Mouse (Mus musculus): ENCODE results near the gene Hyal2. TPM values are rescaled to one million over a fixed set of nuclear protein-coding genes. Genes with fewer than 3 reads are reported as not detected.
A peak's percentile ranks its signal among the peaks of the same experiment; 100 is the strongest.

Gene Hyal2
- polyA plus RNA-seq, 1 experiment, result 6.8 TPM

DNA sequence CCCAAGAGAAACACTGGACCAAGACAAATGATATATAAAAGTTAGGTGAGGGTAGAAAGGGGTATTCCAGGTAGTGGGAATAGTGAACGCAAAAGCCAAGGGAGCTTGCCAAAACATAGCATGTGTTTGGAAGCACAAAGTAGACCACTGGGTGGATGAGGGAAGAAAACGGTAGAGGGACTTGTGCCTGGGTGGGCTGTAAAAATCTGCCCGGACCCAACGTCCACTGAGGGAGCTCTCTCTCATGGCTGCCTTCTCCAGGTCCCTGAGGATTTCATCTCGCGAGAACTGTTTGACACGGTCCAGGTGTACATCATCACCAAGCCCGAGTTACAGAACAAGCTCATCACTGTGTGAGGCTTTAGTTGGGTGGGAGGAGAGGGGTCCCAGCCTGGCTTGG, 25.0 kb upstream of the Hyal2 start:
- peaks cover 3% of the 10 kb centered on the region; the same call in 1 of the 2 replicates for H3K4me1 ChIP-seq (ENCODE audit: control insufficient read depth, insufficient read depth, low read length)
- no peak overlapping the region for H3K27ac ChIP-seq (ENCODE audit: control insufficient read depth, insufficient read depth, low read depth, low read length, poor library complexity)
- 64% methylated on average over 8 of the region's 8 CpGs for WGBS
- no peak overlapping the region for H3K4me3 ChIP-seq (replicated peaks; ENCODE audit: control insufficient read depth, low read depth, low read length)
- TF ChIP-seq POLR2A (IDR thresholded peaks at IDR 0.05; ENCODE audit: borderline replicate concordance, control insufficient read depth, low read depth, low read length) (no peak), CTCF (IDR thresholded peaks at IDR 0.05; ENCODE audit: control insufficient read depth, insufficient read depth, low read length) (no peak)

DNA sequence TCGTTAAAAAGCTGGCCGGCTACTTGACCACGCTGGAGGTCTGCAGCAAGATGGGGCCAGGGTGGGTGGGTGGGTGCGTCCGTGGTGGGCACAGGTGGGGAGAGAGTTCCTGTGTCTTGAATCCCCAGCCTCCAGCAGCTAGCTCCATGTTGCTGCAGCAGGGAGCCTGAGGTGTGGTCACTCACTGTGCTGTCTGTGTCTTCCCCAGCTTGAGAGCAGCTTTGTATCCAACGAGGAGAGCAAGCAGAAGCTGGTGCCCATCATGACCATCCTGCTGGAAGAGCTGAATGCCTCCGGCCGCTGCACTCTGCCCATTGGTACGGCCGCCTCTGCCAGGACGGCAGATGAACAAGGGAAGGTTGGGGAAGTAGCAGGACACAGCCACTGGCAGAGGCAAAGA, 24.4 kb upstream of the Hyal2 start:
- Histone ChIP-seq H3K4me3 (replicated peaks; ENCODE audit: control insufficient read depth, low read depth, low read length) (no peak overlapping the region), H3K27ac (ENCODE audit: control insufficient read depth, insufficient read depth, low read depth, low read length, poor library complexity) (no peak overlapping the region), H3K4me1 (ENCODE audit: control insufficient read depth, insufficient read depth, low read length) (peaks cover 3% of the 10 kb centered on the region; the same call in 1 of the 2 replicates)
- WGBS, result 88% methylated on average over 11 of the region's 11 CpGs
- no peak for TF ChIP-seq POLR2A (IDR thresholded peaks at IDR 0.05; ENCODE audit: borderline replicate concordance, control insufficient read depth, low read depth, low read length)
- no peak for TF ChIP-seq CTCF (IDR thresholded peaks at IDR 0.05; ENCODE audit: control insufficient read depth, insufficient read depth, low read length)

DNA sequence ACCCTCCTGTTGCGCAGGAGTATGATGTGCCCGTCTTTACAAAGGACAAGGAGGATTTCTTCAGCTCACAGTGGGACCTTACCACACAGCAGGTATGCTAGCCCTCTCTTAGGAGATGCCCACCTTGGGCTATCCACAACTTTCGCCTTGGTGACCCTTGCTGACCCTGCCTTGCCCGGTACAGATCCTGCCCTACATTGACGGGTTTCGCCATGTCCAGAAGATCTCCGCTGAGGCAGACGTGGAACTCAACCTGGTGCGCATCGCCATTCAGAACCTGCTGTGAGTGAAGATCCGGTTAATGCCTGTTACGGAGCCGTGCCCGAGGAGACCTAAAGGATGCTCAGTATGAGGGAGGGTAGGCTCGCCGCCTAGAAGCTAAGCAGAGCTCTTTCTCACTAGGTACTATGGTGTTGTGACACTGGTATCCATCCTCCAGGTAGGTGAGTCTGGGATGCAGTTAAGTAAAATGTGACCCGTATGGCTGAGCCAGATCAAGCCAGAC, 23.5 kb upstream of the Hyal2 start:
- WGBS, result 96% methylated on average over 17 of the region's 17 CpGs
- Histone ChIP-seq H3K4me1 (ENCODE audit: control insufficient read depth, insufficient read depth, low read length) (peaks cover 3% of the 10 kb centered on the region; the same call in 1 of the 2 replicates), H3K27ac (ENCODE audit: control insufficient read depth, insufficient read depth, low read depth, low read length, poor library complexity) (no peak overlapping the region), H3K4me3 (replicated peaks; ENCODE audit: control insufficient read depth, low read depth, low read length) (no peak overlapping the region)
- TF ChIP-seq POLR2A (IDR thresholded peaks at IDR 0.05; ENCODE audit: borderline replicate concordance, control insufficient read depth, low read depth, low read length), result no peak
- TF ChIP-seq CTCF (IDR thresholded peaks at IDR 0.05; ENCODE audit: control insufficient read depth, insufficient read depth, low read length), result no peak

DNA sequence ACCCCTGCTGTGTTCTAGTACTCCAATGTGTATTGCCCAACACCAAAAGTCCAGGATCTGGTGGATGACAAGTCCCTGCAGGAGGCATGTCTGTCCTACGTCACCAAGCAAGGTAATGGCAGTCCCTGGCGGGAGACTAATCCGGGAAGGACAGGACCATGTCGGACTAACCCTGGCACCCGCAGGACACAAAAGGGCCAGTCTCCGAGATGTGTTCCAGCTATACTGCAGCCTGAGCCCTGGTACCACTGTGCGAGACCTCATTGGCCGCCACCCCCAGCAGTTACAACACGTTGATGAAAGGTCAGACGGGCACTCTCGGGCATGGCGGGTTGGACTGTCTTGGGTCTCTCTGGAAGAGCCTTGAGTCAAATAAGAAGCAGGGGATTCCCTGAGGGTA, 23.0 kb upstream of the Hyal2 start:
- Histone ChIP-seq H3K4me3 (replicated peaks; ENCODE audit: control insufficient read depth, low read depth, low read length) (no peak overlapping the region), H3K27ac (ENCODE audit: control insufficient read depth, insufficient read depth, low read depth, low read length, poor library complexity) (no peak overlapping the region), H3K4me1 (ENCODE audit: control insufficient read depth, insufficient read depth, low read length) (peaks cover 3% of the 10 kb centered on the region; the same call in 1 of the 2 replicates)
- TF ChIP-seq POLR2A (IDR thresholded peaks at IDR 0.05; ENCODE audit: borderline replicate concordance, control insufficient read depth, low read depth, low read length) (no peak), CTCF (IDR thresholded peaks at IDR 0.05; ENCODE audit: control insufficient read depth, insufficient read depth, low read length) (no peak)
- WGBS, result 91% methylated on average over 12 of the region's 12 CpGs

DNA sequence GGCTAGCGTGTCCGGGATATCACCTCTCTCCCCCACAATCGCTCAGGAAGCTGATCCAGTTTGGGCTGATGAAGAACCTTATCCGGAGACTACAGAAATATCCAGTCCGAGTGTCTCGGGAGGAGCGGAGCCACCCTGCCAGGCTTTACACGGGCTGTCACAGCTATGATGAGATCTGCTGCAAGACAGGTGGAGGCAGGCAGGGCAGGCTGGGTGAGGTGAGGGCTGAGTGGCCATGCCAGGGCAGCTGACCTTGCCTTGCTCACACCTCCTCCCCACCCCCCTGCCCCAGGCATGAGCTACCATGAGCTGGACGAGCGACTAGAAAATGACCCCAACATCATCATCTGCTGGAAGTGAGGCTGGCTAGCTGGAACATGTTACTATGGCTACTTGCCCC, 22.5 kb upstream of the Hyal2 start:
- TF ChIP-seq CTCF (IDR thresholded peaks at IDR 0.05; ENCODE audit: control insufficient read depth, insufficient read depth, low read length) (0 out of 2 replicates have a peak, but pooled peaks have one; percentile 9), POLR2A (IDR thresholded peaks at IDR 0.05; ENCODE audit: borderline replicate concordance, control insufficient read depth, low read depth, low read length) (no peak)
- 83% methylated on average over 10 of the region's 10 CpGs for WGBS
- H3K27ac ChIP-seq (ENCODE audit: control insufficient read depth, insufficient read depth, low read depth, low read length, poor library complexity), result no peak overlapping the region
- H3K4me3 ChIP-seq (replicated peaks; ENCODE audit: control insufficient read depth, low read depth, low read length), result no peak overlapping the region
- H3K4me1 ChIP-seq (ENCODE audit: control insufficient read depth, insufficient read depth, low read length), result peaks cover 3% of the 10 kb centered on the region; the same call in 1 of the 2 replicates

DNA sequence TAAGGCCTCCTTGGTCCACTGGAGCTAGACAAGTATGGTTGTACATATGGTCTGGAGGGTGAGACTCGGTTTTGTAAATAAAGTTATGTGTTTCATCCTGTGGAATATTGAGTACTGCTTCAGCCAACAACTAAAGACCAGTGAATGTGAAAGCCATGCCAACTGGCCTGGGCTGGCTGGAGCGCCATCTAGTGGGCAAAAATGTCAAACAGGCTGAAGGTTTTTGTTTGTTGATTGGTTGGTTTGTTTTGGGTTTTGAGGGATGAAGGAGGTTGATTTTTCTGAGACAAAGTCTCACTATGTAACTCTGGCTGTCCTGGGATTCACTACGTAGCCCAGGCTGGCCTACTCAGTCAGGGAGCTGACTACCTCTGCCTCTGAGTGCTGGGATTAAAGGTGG, 22.1 kb upstream of the Hyal2 start:
- 19% methylated on average over 3 of the region's 3 CpGs for WGBS
- H3K27ac ChIP-seq (ENCODE audit: control insufficient read depth, insufficient read depth, low read depth, low read length, poor library complexity), result no peak overlapping the region
- H3K4me1 ChIP-seq (ENCODE audit: control insufficient read depth, insufficient read depth, low read length), result peaks cover 4% of the 10 kb centered on the region; the same call in 1 of the 2 replicates
- peak; percentile 92 for TF ChIP-seq CTCF (IDR thresholded peaks at IDR 0.05; ENCODE audit: control insufficient read depth, insufficient read depth, low read length)
- no peak for TF ChIP-seq POLR2A (IDR thresholded peaks at IDR 0.05; ENCODE audit: borderline replicate concordance, control insufficient read depth, low read depth, low read length)
- H3K4me3 ChIP-seq (replicated peaks; ENCODE audit: control insufficient read depth, low read depth, low read length), result no peak overlapping the region

DNA sequence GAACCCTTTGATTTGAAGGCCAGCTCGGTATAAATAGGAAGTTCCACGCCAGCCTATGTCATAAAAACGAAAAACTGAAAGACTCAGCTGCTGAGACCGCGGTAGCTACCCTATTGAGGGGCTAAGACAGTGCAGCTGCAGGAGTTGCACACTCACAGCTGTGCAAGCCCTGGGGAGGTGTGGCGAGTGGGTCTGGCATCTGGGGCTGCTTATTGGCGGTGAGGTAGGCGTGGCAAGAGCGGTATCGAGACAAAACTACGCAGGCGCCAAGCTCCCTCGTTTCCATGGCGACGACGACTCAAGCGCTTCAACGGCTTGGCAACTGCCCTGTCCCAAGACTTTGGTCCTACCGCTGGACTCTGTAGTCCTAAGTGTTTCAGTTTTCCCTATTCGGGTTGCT, 20.7 kb upstream of the Hyal2 start, which contains the start of gene Zmynd10:
Zmynd10 (plus strand) TSS at position 273 of the 400 bp plus-strand sequence.
- TF ChIP-seq CTCF (IDR thresholded peaks at IDR 0.05; ENCODE audit: control insufficient read depth, insufficient read depth, low read length) (no peak), POLR2A (IDR thresholded peaks at IDR 0.05; ENCODE audit: borderline replicate concordance, control insufficient read depth, low read depth, low read length) (no peak)
- Histone ChIP-seq H3K4me1 (ENCODE audit: control insufficient read depth, insufficient read depth, low read length) (peaks cover 13% of the 10 kb centered on the region; the same call in 1 of the 2 replicates), H3K4me3 (replicated peaks; ENCODE audit: control insufficient read depth, low read depth, low read length) (peak within 1 kb of the TSS; percentile 33), H3K27ac (ENCODE audit: control insufficient read depth, insufficient read depth, low read depth, low read length, poor library complexity) (peak within 1 kb of the TSS; percentile 12; the same call in 1 of the 2 replicates)
- 2% methylated on average over 20 of the region's 20 CpGs for WGBS

DNA sequence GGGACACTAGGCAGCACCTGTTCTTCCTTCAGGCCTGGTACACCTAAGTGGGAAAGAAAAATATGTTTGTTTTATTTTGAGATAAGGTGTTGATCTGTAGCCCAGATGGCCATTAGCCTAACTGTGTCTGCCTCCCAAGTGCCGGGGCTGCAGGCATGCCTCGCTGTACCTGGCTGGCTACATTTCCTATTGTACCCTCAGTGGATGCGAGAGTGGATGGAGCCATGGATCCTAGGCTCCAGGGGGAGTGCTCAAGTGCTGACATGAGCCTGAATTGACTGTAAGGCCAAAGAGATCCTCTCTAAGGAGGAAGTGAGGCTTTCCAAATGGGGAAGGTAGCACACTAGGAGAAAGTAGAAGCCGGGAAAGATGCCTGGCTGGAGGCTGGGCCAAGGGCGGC, 19.8 kb upstream of the Hyal2 start:
- no peak overlapping the region for H3K27ac ChIP-seq (ENCODE audit: control insufficient read depth, insufficient read depth, low read depth, low read length, poor library complexity)
- WGBS, result 69% methylated on average over 5 of the region's 5 CpGs
- TF ChIP-seq CTCF (IDR thresholded peaks at IDR 0.05; ENCODE audit: control insufficient read depth, insufficient read depth, low read length), result no peak
- TF ChIP-seq POLR2A (IDR thresholded peaks at IDR 0.05; ENCODE audit: borderline replicate concordance, control insufficient read depth, low read depth, low read length), result no peak
- H3K4me3 ChIP-seq (replicated peaks; ENCODE audit: control insufficient read depth, low read depth, low read length), result no peak overlapping the region
- H3K4me1 ChIP-seq (ENCODE audit: control insufficient read depth, insufficient read depth, low read length), result peaks cover 13% of the 10 kb centered on the region; the same call in 1 of the 2 replicates
